Mouse (Mus musculus) stomach, postnatal 0 days (tissue): ENCODE measurements around the gene Rpl10. TPM values are rescaled to one million over a fixed set of nuclear protein-coding genes. Genes with fewer than 3 reads are reported as not detected.

Experiments used
- ATAC-seq: fragments of 200-750 bp; cut with Nextera tagmentation; 2 replicates; pipeline ENCODE4 v1.8.0; 2017; ENCODE audit not compliant: low FRiP score, low TSS enrichment
- DNase-seq: peaks from one replicate; pipeline ENCODE4 v3.0.0-alpha.2; 2016; ENCODE audit warnings: low spot score
- H3K27ac ChIP-seq: fragments of 300-500 bp; sonication (generic); replicated peaks from 2 replicates; pipeline ENCODE4 v1.5.1; 2014; ENCODE audit warnings: mild to moderate bottlenecking, control low read depth
- H3K27me3 ChIP-seq: fragments of 300-500 bp; sonication (generic); 2 replicates; pipeline ENCODE4 v1.6.1; 2014; ENCODE audit warnings: low read length; ENCODE audit not compliant: control insufficient read depth, insufficient read depth
- H3K36me3 ChIP-seq: fragments of 300-500 bp; sonication (generic); 2 replicates; pipeline ENCODE4 v1.6.1; 2014; ENCODE audit warnings: low read length, mixed read lengths; ENCODE audit not compliant: control insufficient read depth, insufficient read depth
- H3K4me1 ChIP-seq: fragments of 300-500 bp; sonication (generic); replicated peaks from 2 replicates; pipeline ENCODE4 v1.6.1; 2014; ENCODE audit warnings: antibody characterized with exemption; ENCODE audit not compliant: control insufficient read depth, insufficient read depth
- H3K4me2 ChIP-seq: fragments of 300-500 bp; sonication (generic); replicated peaks from 2 replicates; pipeline ENCODE4 v1.6.1; 2014; ENCODE audit warnings: low read depth, mild to moderate bottlenecking, control low read depth, moderate library complexity
- H3K4me3 ChIP-seq: fragments of 300-500 bp; sonication (generic); 2 replicates; pipeline ENCODE4 v1.5.1; 2014; ENCODE audit warnings: low read depth, low read length, control low read depth
- H3K9ac ChIP-seq: fragments of 300-500 bp; sonication (generic); 2 replicates; pipeline ENCODE4 v1.6.1; 2014; ENCODE audit warnings: mild to moderate bottlenecking, low read length, control low read depth, mixed read lengths
- H3K9me3 ChIP-seq: fragments of 300-500 bp; sonication (generic); 2 replicates; pipeline ENCODE4 v1.6.1; 2016; ENCODE audit warnings: low read length; ENCODE audit not compliant: control insufficient read depth
- CTCF ChIP-seq: IDR thresholded peaks from 2 replicates; pipeline ENCODE4 v1.5.1; 2016; ENCODE audit warnings: antibody characterized with exemption, low read depth, mild to moderate bottlenecking, moderate library complexity
- EP300 ChIP-seq: optimal IDR thresholded peaks from 2 replicates; pipeline ENCODE3; 2016; ENCODE audit warnings: antibody characterized with exemption
- WGBS: fragments of 180-500 bp; shearing (Covaris S2); extraction: QIAGEN DNeasy Blood & Tissue Kit; methylation state at CpG from one replicate; pipeline ENCODE4 v1.1.7; 2014; 5-methylcytosine and 5-hydroxymethylcytosine counted together
- polyA plus RNA-seq: library from polyadenylated mRNA; unstranded; fragments of >200 nt; fragmentation: Nextera tagmentation; extraction: Ambion mirVana; gene quantifications from 2 replicates; pipeline ENCODE4 v1.2.1, GENCODE M21; 2015

Rpl10 gene
- polyA plus RNA-seq, 1 experiment from 2014 or later = 762 TPM

- Histone ChIP-seq H3K36me3 (peaks cover 8% of the 10 kb centered on the region; the same call in 1 of the 2 replicates), H3K9ac (peak overlapping the region; percentile 67), H3K4me2 (peak overlapping the region; percentile 50), H3K9me3 (no peaks in the 10 kb centered on the region), H3K4me1 (no peaks in the 10 kb centered on the region), H3K27me3 (no peaks in the 10 kb centered on the region), H3K4me3 (peak overlapping the region; percentile 45), H3K27ac (peak overlapping the region; percentile 86)
- peak; percentile 38; the same call in 1 of the 2 replicates for ATAC-seq
- DNase-seq = peak; percentile 45
- 20% methylated on average over 2 of the region's 3 CpGs for WGBS
- TF ChIP-seq CTCF (no peak), EP300 (no peak)
These were observed 26.0 kb upstream of the Rpl10 start for GRCm38 (mm10) chrX:74244614-74245083.

GRCm38 (mm10) chrX:74245107-74245506, 25.5 kb upstream of the Rpl10 start:
- no peaks in the 10 kb centered on the region for H3K27me3 ChIP-seq
- peak overlapping the region; percentile 67 for H3K9ac ChIP-seq
- no peaks in the 10 kb centered on the region for H3K4me1 ChIP-seq
- peak overlapping the region; percentile 86 for H3K27ac ChIP-seq
- peak overlapping the region; percentile 38 for H3K4me2 ChIP-seq
- ATAC-seq = no peak
- no peaks in the 10 kb centered on the region for H3K9me3 ChIP-seq
- peaks cover 8% of the 10 kb centered on the region; the same call in 1 of the 2 replicates for H3K36me3 ChIP-seq
- WGBS = 38% methylated on average over 1 of the region's 1 CpGs
- H3K4me3 ChIP-seq = peak overlapping the region; percentile 45
- TF ChIP-seq CTCF (no peak), EP300 (no peak)
- no peak for DNase-seq

- H3K4me2 ChIP-seq = peak overlapping the region; percentile 38
- H3K4me1 ChIP-seq = no peaks in the 10 kb centered on the region
- peak overlapping the region; percentile 86 for H3K27ac ChIP-seq
- no peaks in the 10 kb centered on the region for H3K9me3 ChIP-seq
- WGBS = 25% methylated on average over 21 of the region's 21 CpGs
- DNase-seq (peak; percentile 71), ATAC-seq (peak; percentile 52; the same call in 1 of the 2 replicates)
- H3K9ac ChIP-seq = peak overlapping the region; percentile 67
- H3K27me3 ChIP-seq = no peaks in the 10 kb centered on the region
- H3K4me3 ChIP-seq = peak overlapping the region; percentile 45
- H3K36me3 ChIP-seq = peaks cover 8% of the 10 kb centered on the region; the same call in 1 of the 2 replicates
- TF ChIP-seq EP300 (no peak), CTCF (peak; percentile 3; the same call in 1 of the 2 replicates)
These were observed 24.9 kb upstream of the Rpl10 start for GRCm38 (mm10) chrX:74245687-74246086.

DNA sequence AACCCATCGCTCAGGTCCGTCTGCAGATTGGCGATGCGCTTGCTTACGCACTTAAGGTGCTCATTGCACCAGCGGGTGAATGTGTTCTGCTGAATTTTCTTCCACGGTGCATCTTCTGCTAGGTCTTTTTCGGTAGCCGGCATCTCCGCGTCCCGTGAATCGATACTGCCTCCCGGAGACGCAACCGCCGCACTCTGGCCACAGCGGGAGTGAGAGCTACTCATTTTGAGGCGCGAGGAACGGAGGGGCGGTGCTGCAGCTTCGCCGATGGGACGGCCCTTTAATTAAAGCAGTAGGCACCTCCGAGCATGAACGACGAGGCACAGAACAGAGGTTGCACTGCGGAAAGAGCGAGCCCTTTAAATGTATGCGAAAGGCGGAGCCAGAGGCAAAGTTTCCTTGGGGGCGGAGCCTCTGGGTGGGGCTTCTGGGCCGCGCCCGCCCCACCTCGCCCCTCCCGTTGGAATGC, 24.4 kb upstream of the Rpl10 start:
- Histone ChIP-seq H3K9ac (peak overlapping the region; percentile 67), H3K36me3 (peaks cover 4% of the 10 kb centered on the region; the same call in 1 of the 2 replicates), H3K27ac (peak overlapping the region; percentile 86), H3K27me3 (no peaks in the 10 kb centered on the region), H3K4me2 (peak overlapping the region; percentile 38), H3K9me3 (no peaks in the 10 kb centered on the region), H3K4me1 (no peaks in the 10 kb centered on the region), H3K4me3 (peak overlapping the region; percentile 45)
- no peak for TF ChIP-seq CTCF
- no peak for TF ChIP-seq EP300
- 13% methylated on average over 32 of the region's 38 CpGs for WGBS
- ATAC-seq = peak; percentile 83
- DNase-seq = peak; percentile 83

- H3K27me3 ChIP-seq = no peaks in the 10 kb centered on the region
- peaks cover 3% of the 10 kb centered on the region; the same call in 1 of the 2 replicates for H3K36me3 ChIP-seq
- no peaks in the 10 kb centered on the region for H3K9me3 ChIP-seq
- H3K9ac ChIP-seq = peak overlapping the region; percentile 41; the same call in 1 of the 2 replicates
- DNase-seq (no peak), ATAC-seq (peak; percentile 36)
- peak overlapping the region; percentile 85 for H3K27ac ChIP-seq
- H3K4me3 ChIP-seq = peak overlapping the region; percentile 45
- peak overlapping the region; percentile 38 for H3K4me2 ChIP-seq
- no peaks in the 10 kb centered on the region for H3K4me1 ChIP-seq
- 17% methylated on average over 11 of the region's 15 CpGs for whole genome bisulfite sequencing
- no peak for TF ChIP-seq CTCF
These were observed 23.9 kb upstream of the Rpl10 start for GRCm38 (mm10) chrX:74246693-74247092.

DNA sequence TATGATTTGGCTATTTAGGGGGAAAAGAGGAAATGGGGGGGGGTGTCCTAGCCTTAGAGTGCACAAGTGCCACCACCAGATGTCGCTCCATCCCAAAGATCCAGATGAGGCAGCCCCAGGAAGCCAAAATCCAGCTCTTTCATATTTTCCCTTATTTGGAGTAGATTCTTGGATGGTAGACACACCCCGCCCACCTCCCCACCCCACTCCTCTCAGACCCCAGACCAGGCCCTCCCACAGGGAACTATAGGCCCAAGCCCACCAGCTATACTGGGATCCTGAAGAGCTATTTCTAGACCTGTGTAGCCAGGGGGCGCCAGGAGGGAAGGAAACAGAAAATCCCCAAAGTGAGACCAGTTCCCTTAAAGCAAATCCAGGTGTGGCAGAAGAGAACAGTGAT, 22.0 kb upstream of the Rpl10 start:
- TF ChIP-seq EP300 = no peak
- peak; percentile 74 for TF ChIP-seq CTCF
- H3K27me3 ChIP-seq = no peaks in the 10 kb centered on the region
- H3K36me3 ChIP-seq = no peaks in the 10 kb centered on the region
- peak; percentile 68 for DNase-seq
- ATAC-seq = peak; percentile 24; the same call in 1 of the 2 replicates
- WGBS = 6% methylated on average over 3 of the region's 3 CpGs
- peak overlapping the region; percentile 93 for H3K27ac ChIP-seq
- no peaks in the 10 kb centered on the region for H3K4me1 ChIP-seq
- H3K9me3 ChIP-seq = no peaks in the 10 kb centered on the region
- H3K9ac ChIP-seq = peak overlapping the region; percentile 67
- peak overlapping the region; percentile 44 for H3K4me3 ChIP-seq
- H3K4me2 ChIP-seq = peak overlapping the region; percentile 59
